Mouse (Mus musculus) liver, embryonic 14.5 days (tissue): ENCODE data around the gene Cmtm8.

Experiments
- CTCF ChIP-seq: IDR thresholded peaks from 2 replicates; pipeline ENCODE4 v1.5.1; 2016; ENCODE audit warnings: antibody characterized with exemption, low read depth, control low read depth
- EP300 ChIP-seq: IDR thresholded peaks from 2 replicates; pipeline ENCODE4 v1.6.1; 2016; ENCODE audit warnings: antibody characterized with exemption, low read depth

- TF ChIP-seq EP300 (no peak), CTCF (no peak)
These were observed 49.0 kb upstream of the Cmtm8 start for GRCm38 (mm10) chr9:114892974-114893373.
